Mouse (Mus musculus) heart, adult 2 months (tissue): Measurements from ENCODE around the gene Hectd3.
A peak's percentile ranks its signal among the peaks of the same experiment; 100 is the strongest.

Experiments
- CTCF ChIP-seq: fragments of 200-600 bp; IDR thresholded peaks from 2 replicates; pipeline ENCODE4 v1.8.1; 2022; ENCODE audit warnings: antibody characterized with exemption, mild to moderate bottlenecking, moderate library complexity
- POLR2A ChIP-seq: fragments of 200-500 bp; IDR thresholded peaks from 2 replicates; pipeline ENCODE4 v1.6.1; 2011; ENCODE audit warnings: mild to moderate bottlenecking, low read depth, low read length, control low read depth; ENCODE audit not compliant: insufficient read depth

GRCm38 (mm10) chr4:117017738-117018137 lies 22.6 kb downstream of the Hectd3 start:
- TF ChIP-seq CTCF (0 out of 2 replicates have a peak, but pooled peaks have one; percentile 7), POLR2A (no peak)
